Mouse (Mus musculus): Measurements from ENCODE around the gene Rsrc1.
A peak's percentile ranks its signal among the peaks of the same experiment; 100 is the strongest.

Rsrc1 gene

GRCm38 (mm10) chr3:67372194-67372593 lies 391.0 kb downstream of the Rsrc1 start:
- DNase-seq (ENCODE audit: low read depth, low spot score) = no peak

- DNase-seq (ENCODE audit: low read depth, low spot score) = no peak
Observed at GRCm38 (mm10) chr3:67372781-67373180, 391.6 kb downstream of the Rsrc1 start.

- peak; percentile 79 for DNase-seq (ENCODE audit: low read depth, low spot score)
Observed at GRCm38 (mm10) chr3:67373872-67374271, 392.7 kb downstream of the Rsrc1 start, which contains the start of gene Mlf1. Gene Mlf1, plus strand, starts transcription at chr3:67374097.

- no peak for DNase-seq (ENCODE audit: low read depth, low spot score)
Observed at GRCm38 (mm10) chr3:67374360-67374778, 393.2 kb downstream of the Rsrc1 start.

GRCm38 (mm10) chr3:67375063-67375462 lies 393.9 kb downstream of the Rsrc1 start, which contains the start of gene Gm17402:
Gene Gm17402, minus strand, starts transcription at chr3:67375163.
- DNase-seq (ENCODE audit: low read depth, low spot score) = no peak

- DNase-seq (ENCODE audit: low read depth, low spot score) = no peak
Observed at GRCm38 (mm10) chr3:67378215-67378614, 397.0 kb downstream of the Rsrc1 start.
